Mouse (Mus musculus) CH12.LX (cell line): ENCODE results near the gene Plppr5.

Experiments
- NELFE ChIP-seq: IDR thresholded peaks from 2 replicates; pipeline ENCODE4 v1.6.1; 2011; ENCODE audit warnings: low read depth, low read length, improper control_type of control experiment
- POLR2A ChIP-seq: IDR thresholded peaks from 2 replicates; pipeline ENCODE4 v1.6.1; 2011; ENCODE audit warnings: low read depth, mild to moderate bottlenecking, improper control_type of control experiment, low read length
- ZMIZ1 ChIP-seq: IDR thresholded peaks from 2 replicates; pipeline ENCODE4 v1.6.1; 2012; ENCODE audit warnings: low read depth, mild to moderate bottlenecking, inconsistent platforms, low read length, improper control_type of control experiment

- TF ChIP-seq POLR2A (no peak), NELFE (no peak), ZMIZ1 (no peak)
These were observed 153.5 kb downstream of the Plppr5 start for GRCm38 (mm10) chr3:117728136-117728535.
